Mouse (Mus musculus) liver, postnatal 0 days (tissue): ENCODE measurements around the gene Fads1. TPM values are rescaled to one million over a fixed set of nuclear protein-coding genes. Genes with fewer than 3 reads are reported as not detected.
"Not testable (repeated sequence)": the region's sequence is repeated elsewhere in the genome, so short reads cannot be mapped to it uniquely, and the experiment has no call there.

Source experiments
- ATAC-seq: fragments of 200-750 bp; cut with Nextera tagmentation; 2 replicates; pipeline ENCODE4 v1.8.0; 2017; ENCODE audit warnings: mild to moderate bottlenecking, moderate library complexity
- DNase-seq: peaks from one replicate; pipeline ENCODE4 v3.0.0-alpha.2; 2016
- H3K27ac ChIP-seq: fragments of 300-500 bp; sonication (generic); 2 replicates; pipeline ENCODE4 v1.5.1; 2014; ENCODE audit warnings: antibody characterized with exemption, moderate library complexity, mild to moderate bottlenecking, low read depth
- H3K27me3 ChIP-seq: fragments of 300-500 bp; sonication (generic); 2 replicates; pipeline ENCODE4 v1.6.1; 2014; ENCODE audit warnings: low read length, control low read depth, mixed read lengths; ENCODE audit not compliant: insufficient read depth
- H3K36me3 ChIP-seq: fragments of 300-500 bp; sonication (generic); replicated peaks from 2 replicates; pipeline ENCODE4 v1.6.1; 2014; ENCODE audit warnings: mild to moderate bottlenecking, control low read depth, low read length, moderate library complexity, mixed read lengths; ENCODE audit not compliant: insufficient read depth
- H3K4me1 ChIP-seq: fragments of 300-500 bp; sonication (generic); 2 replicates; pipeline ENCODE4 v1.6.1; 2014; ENCODE audit warnings: antibody characterized with exemption, mild to moderate bottlenecking, control low read depth; ENCODE audit not compliant: insufficient read depth
- H3K4me2 ChIP-seq: fragments of 300-500 bp; sonication (generic); 2 replicates; pipeline ENCODE4 v1.6.1; 2014; ENCODE audit warnings: low read depth, mild to moderate bottlenecking, low read length, moderate library complexity, mixed read lengths
- H3K4me3 ChIP-seq: fragments of 300-500 bp; sonication (generic); 2 replicates; pipeline ENCODE4 v1.5.1; 2014; ENCODE audit warnings: low read depth, low read length
- H3K9ac ChIP-seq: fragments of 300-500 bp; sonication (generic); replicated peaks from 2 replicates; pipeline ENCODE4 v1.6.1; 2014; ENCODE audit warnings: mild to moderate bottlenecking, moderate library complexity
- H3K9me3 ChIP-seq: fragments of 300-500 bp; sonication (generic); 2 replicates; pipeline ENCODE4 v1.6.1; 2016; ENCODE audit warnings: mild to moderate bottlenecking, control low read depth, low read length, mixed read lengths
- CTCF ChIP-seq: sonication (generic); IDR thresholded peaks from 2 replicates; pipeline ENCODE4 v1.5.1; 2016; ENCODE audit warnings: antibody characterized with exemption, low read depth
- EP300 ChIP-seq: IDR thresholded peaks from 2 replicates; pipeline ENCODE4 v1.6.1; 2016; ENCODE audit warnings: antibody characterized with exemption, low read depth, mild to moderate bottlenecking
- WGBS: fragments of 180-500 bp; shearing (Covaris S2); extraction: QIAGEN DNeasy Blood & Tissue Kit; methylation state at CpG from one replicate; pipeline ENCODE4 v1.1.7; 2014; ENCODE audit not compliant: insufficient replicate concordance; 5-methylcytosine and 5-hydroxymethylcytosine counted together
- polyA plus RNA-seq: library from polyadenylated mRNA; unstranded; fragments of >200 nt; fragmentation: Nextera tagmentation; extraction: Ambion mirVana; gene quantifications from 2 replicates; pipeline ENCODE4 v1.2.1, GENCODE M21; 2015

The Fads1 gene
- polyA plus RNA-seq, 1 experiment from 2014 or later, result 97.1 TPM

DNA sequence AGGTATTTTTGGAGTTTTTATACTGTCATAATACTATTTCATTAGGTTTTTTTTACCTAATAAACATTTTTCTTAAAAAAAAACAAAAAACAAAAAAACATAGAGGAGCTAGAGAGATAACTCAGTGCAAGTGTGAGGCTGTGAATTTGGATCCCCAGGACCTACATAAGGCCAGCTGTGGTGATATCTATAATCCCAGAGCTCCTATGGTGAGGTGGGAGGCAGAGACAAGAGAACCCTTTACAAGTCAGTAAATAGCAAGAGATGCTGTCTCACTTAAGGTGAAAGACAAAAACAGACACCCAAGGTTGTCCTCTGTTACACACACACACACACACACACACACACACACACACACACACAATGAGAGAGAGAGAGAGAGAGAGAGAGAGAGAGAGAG is 13.5 kb upstream of the Fads1 start:
- Histone ChIP-seq H3K27me3 (no peaks in the 10 kb centered on the region), H3K27ac (no peak overlapping the region)
- no peak for TF ChIP-seq CTCF
- no peak for TF ChIP-seq EP300

DNA sequence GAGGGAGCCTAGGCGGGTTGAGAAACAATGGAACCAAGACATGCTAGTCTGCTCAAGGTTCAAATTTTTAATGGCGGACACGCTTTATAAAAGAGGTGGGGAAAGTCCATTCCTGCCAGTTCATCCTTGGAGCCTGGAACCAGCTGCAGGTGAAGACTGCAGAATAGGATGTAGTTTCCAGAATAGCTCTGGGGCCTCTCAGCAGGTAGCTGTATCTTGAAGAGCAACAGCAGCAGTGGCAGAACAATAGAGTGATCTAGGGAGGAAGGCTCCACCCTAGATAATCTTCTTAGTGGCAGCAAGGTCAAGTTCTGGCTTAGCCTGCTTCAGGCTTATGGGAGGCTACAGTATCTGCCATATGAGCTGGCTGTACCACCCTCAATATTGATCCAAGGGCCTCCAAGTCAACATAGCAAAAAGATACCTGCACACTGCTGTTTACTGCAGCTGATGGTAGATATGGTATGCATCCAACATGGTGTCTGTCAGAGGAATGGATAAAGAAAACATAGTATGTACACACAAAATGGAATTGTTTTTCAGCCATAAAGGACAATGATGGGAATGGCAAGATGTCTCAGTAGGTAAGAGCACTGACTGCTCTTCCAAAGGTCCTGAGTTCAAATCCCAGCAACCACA is 12.9 kb upstream of the Fads1 start:
- H3K4me2 ChIP-seq, ATAC-seq, H3K4me3 ChIP-seq, DNase-seq, H3K36me3 ChIP-seq, H3K9me3 ChIP-seq, H3K27me3 ChIP-seq, H3K9ac ChIP-seq, H3K27ac ChIP-seq: not testable (repeated sequence)
- peaks cover 33% of the 10 kb centered on the region for H3K4me1 ChIP-seq
- WGBS, result 85% methylated on average over 3 of the region's 3 CpGs

More for the DNA sequence above, 13.5 kb upstream of the Fads1 start:
- Histone ChIP-seq H3K36me3 (no peaks in the 10 kb centered on the region), H3K4me2 (no peak overlapping the region), H3K9me3 (no peaks in the 10 kb centered on the region), H3K9ac (no peak overlapping the region), H3K4me3 (no peak overlapping the region), H3K4me1 (peaks cover 32% of the 10 kb centered on the region)
- ATAC-seq (no peak), DNase-seq (no peak)

DNA sequence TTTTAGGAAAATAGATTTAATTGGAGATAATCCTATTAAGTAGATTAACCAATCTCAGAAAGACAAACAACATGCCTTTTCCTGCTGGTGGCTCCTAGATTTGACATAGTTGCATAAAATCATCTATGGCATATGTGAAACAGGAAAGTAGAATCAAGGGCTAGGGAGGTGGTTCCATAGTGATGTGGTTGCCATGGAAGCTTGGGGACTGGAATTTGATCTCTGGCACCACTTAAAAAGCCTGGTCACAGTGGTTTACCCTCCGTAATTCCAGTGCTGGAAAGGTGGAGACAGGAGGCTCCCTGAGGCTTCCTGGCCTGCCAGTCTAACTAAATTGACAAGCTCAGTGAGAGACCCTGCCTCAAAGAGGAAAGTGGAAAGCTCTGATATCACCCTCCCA is 12.2 kb upstream of the Fads1 start:
- Histone ChIP-seq H3K4me3 (no peak overlapping the region), H3K9ac (no peak overlapping the region), H3K9me3 (no peaks in the 10 kb centered on the region), H3K27ac (no peak overlapping the region), H3K36me3 (no peaks in the 10 kb centered on the region), H3K27me3 (no peaks in the 10 kb centered on the region), H3K4me2 (no peak overlapping the region), H3K4me1 (peaks cover 33% of the 10 kb centered on the region)
- DNase-seq (no peak), ATAC-seq (no peak)
- WGBS, result 63% methylated on average over 1 of the region's 1 CpGs
- TF ChIP-seq CTCF (no peak), EP300 (no peak)

DNA sequence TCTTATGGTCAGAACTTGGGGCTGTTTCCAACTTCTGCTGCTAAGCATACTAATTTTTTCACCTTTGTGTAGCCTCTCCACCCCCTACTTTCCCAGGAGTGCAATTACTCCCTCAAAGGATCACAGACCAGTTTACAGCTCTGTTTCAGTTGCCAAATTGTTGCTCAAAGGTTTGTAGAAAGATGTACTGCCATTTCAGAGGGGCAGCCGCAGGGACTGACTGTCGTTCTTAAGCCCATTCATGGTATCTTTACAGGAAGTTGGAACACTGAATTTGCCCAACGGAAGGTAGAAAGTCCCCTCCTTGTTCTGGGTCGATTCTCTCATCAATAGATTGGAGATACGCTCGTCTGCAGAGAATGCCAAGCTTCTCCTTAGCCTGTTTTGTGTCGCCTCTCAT is 11.3 kb upstream of the Fads1 start:
- H3K36me3 ChIP-seq, result no peaks in the 10 kb centered on the region
- DNase-seq (no peak), ATAC-seq (no peak)
- no peak overlapping the region for H3K4me3 ChIP-seq
- H3K4me1 ChIP-seq, result peaks cover 33% of the 10 kb centered on the region
- 68% methylated on average over 7 of the region's 7 CpGs for WGBS
- no peaks in the 10 kb centered on the region for H3K27me3 ChIP-seq
- 0 out of 2 replicates have a peak overlapping the region, but pooled peaks have one; percentile 9 for H3K27ac ChIP-seq
- no peak overlapping the region for H3K4me2 ChIP-seq
- no peaks in the 10 kb centered on the region for H3K9me3 ChIP-seq
- H3K9ac ChIP-seq, result no peak overlapping the region
- TF ChIP-seq EP300 (no peak), CTCF (no peak)

DNA sequence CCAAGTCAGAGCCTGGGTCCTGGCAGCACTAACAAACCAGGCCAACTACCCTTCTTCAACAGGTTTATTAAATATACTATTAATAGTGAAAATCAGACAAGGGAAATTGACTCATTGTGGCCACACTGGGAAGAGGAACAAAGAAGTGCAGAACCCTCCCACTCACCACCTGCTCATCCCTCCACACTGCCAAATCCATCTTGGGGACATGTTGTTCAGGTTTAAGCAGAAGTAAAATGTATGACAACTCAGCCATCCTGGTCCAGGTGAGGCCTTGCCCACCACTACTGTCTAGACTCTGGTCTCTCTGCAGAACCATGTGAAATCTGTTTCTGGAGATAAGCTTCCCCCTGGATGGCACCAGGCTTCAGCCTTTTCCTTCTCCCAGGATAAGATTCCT is 10.8 kb upstream of the Fads1 start:
- Histone ChIP-seq H3K4me2 (no peak overlapping the region), H3K4me1 (peaks cover 33% of the 10 kb centered on the region), H3K36me3 (no peaks in the 10 kb centered on the region), H3K9me3 (no peaks in the 10 kb centered on the region), H3K27me3 (no peaks in the 10 kb centered on the region), H3K9ac (no peak overlapping the region), H3K4me3 (no peak overlapping the region), H3K27ac (0 out of 2 replicates have a peak overlapping the region, but pooled peaks have one; percentile 9)
- no peak for ATAC-seq
- DNase-seq, result no peak
- TF ChIP-seq CTCF (no peak), EP300 (no peak)

DNA sequence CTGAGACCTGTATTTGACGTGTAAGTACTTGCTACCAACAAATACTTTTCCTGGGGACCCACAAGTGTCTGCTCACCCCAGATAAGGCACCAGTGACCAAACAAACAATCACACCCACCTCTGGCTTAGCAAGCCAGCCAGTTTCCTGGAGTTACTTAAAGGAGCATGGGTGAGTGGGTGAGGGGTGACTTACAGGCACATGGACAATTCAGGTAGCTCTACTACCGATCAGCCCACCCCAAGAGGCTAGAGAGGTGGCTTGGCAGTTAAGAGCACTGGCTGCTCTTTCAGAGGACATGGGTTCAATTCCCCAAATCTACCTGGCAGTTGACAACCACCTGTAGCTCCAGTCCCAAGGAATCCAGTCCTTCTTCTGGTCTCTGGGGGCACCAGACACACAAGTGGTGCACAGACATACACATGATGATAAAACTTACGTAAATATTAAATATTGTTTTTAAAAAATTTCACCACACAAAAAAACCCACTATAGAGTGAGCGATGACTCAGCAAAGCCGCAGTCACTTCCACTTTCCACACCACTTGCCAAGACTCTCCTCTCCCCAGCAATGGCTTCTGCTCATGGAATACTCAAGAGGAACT is 9.5 kb upstream of the Fads1 start:
- Histone ChIP-seq H3K4me1 (peaks cover 32% of the 10 kb centered on the region), H3K9me3 (no peaks in the 10 kb centered on the region), H3K9ac (no peak overlapping the region; the same call in 1 of the 2 replicates), H3K4me2 (peak overlapping the region; percentile 45), H3K27ac (peak overlapping the region; percentile 86), H3K27me3 (no peaks in the 10 kb centered on the region), H3K36me3 (no peaks in the 10 kb centered on the region), H3K4me3 (no peak overlapping the region)
- peak; percentile 56 for DNase-seq
- no peak for TF ChIP-seq CTCF
- TF ChIP-seq EP300, result peak; percentile 93
- 30% methylated on average over 5 of the region's 5 CpGs for WGBS
- peak; percentile 89 for ATAC-seq
